Mouse (Mus musculus): ENCODE measurements around the gene Tomm6.

- TF ChIP-seq HCFC1 (IDR thresholded peaks at IDR 0.05; ENCODE audit: borderline replicate concordance, insufficient read depth, low read length) (no peak), ZC3H11A (IDR thresholded peaks at IDR 0.05; ENCODE audit: borderline replicate concordance, low read depth, low read length) (no peak), CHD2 (IDR thresholded peaks at IDR 0.05; ENCODE audit: low read depth, low read length) (no peak)
These were observed 15.4 kb upstream of the Tomm6 start for GRCm38 (mm10) chr17:47703556-47703955.
